Comparison of ENCODE assay signal across 8 mouse cellular contexts in the genomic region with DNA sequence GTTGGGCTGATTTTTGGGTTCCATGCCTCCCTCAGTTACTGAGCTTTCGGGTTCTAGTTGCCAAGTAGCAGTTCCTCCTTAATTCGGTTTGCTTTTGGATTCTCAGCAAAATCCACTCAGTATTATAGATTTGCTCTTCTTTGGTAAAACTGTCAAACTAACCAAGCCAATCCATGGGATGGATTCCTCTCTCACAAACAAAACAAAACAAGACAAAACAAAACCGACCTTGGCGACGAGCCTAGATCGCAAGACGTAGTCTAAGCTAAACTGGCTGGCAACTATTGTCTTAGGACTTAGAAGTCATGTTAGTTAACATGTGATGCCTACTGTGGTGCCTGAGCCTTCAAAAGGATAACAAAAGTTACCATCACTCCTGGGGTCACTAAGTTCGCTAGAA. TPM values are rescaled to one million over a fixed set of nuclear protein-coding genes. Genes with fewer than 3 reads are reported as not detected.
DNase-seq lines count a peak whose midpoint lies in the region; ATAC-seq and TF ChIP-seq lines count a peak whose summit lies in the region.

No protein-coding gene starts in this region.

- TF ChIP-seq CTCF in cortical plate, adult 2 months (IDR thresholded peaks at IDR 0.05; ENCODE audit: extremely low read depth, insufficient read depth, low read length), result no peak

- 83% methylated on average over 8 of the region's 8 CpGs for WGBS in kidney, embryonic 14.5 days
- 79% methylated on average over 8 of the region's 8 CpGs for WGBS in hindbrain, embryonic 16.5 days
- 85% methylated on average over 8 of the region's 8 CpGs for WGBS in midbrain, embryonic 15.5 days

- no peak for DNase-seq in kidney, postnatal 36 days
- no peak for DNase-seq in retina, embryonic 14.5 days (ENCODE audit: low spot score)
- no peak for DNase-seq in B cell, adult 2 months

- 0 out of 2 replicates have a peak overlapping the region, but pooled peaks have one; percentile 84 for H3K9ac ChIP-seq in kidney, embryonic 14.5 days (ENCODE audit: low read depth, low read length)
- H3K9ac ChIP-seq in hindbrain, embryonic 16.5 days (ENCODE audit: low read depth, low read length), result no peak overlapping the region
- no peak overlapping the region for H3K9ac ChIP-seq in midbrain, embryonic 15.5 days

- H3K9me3 ChIP-seq in kidney, embryonic 14.5 days (ENCODE audit: control insufficient read depth, low read length), result no peaks in the 10 kb centered on the region
- no peaks in the 10 kb centered on the region for H3K9me3 ChIP-seq in hindbrain, embryonic 16.5 days (ENCODE audit: control insufficient read depth, low read length)
- H3K9me3 ChIP-seq in midbrain, embryonic 15.5 days, result no peaks in the 10 kb centered on the region

- H3K4me1 ChIP-seq in kidney, embryonic 14.5 days (ENCODE audit: control insufficient read depth, insufficient read depth, low read length), result peaks cover 15% of the 10 kb centered on the region; the same call in 1 of the 2 replicates
- no peaks in the 10 kb centered on the region for H3K4me1 ChIP-seq in cortical plate, adult 2 months (ENCODE audit: control insufficient read depth, insufficient read depth, low read length)
- peaks cover 17% of the 10 kb centered on the region for H3K4me1 ChIP-seq in hindbrain, embryonic 16.5 days (ENCODE audit: control insufficient read depth, insufficient read depth, low read depth, low read length)
- peaks cover 20% of the 10 kb centered on the region for H3K4me1 ChIP-seq in midbrain, embryonic 15.5 days

- H3K27ac ChIP-seq in kidney, embryonic 14.5 days (ENCODE audit: low read depth, low read length), result peak overlapping the region; percentile 71
- peak overlapping the region; percentile 71 for H3K27ac ChIP-seq in cortical plate, adult 2 months (ENCODE audit: insufficient read depth, low read length)
- peak overlapping the region; percentile 98 for H3K27ac ChIP-seq in hindbrain, embryonic 16.5 days (ENCODE audit: low read depth, low read length)
- peak overlapping the region; percentile 92 for H3K27ac ChIP-seq in midbrain, embryonic 15.5 days

- H3K4me2 ChIP-seq in kidney, embryonic 14.5 days (replicated peaks; ENCODE audit: low read depth, low read length), result peak overlapping the region; percentile 49
- peak overlapping the region; percentile 66 for H3K4me2 ChIP-seq in hindbrain, embryonic 16.5 days (ENCODE audit: low read length)
- H3K4me2 ChIP-seq in midbrain, embryonic 15.5 days, result peak overlapping the region; percentile 46

- H3K27me3 ChIP-seq in kidney, embryonic 14.5 days (ENCODE audit: control insufficient read depth, insufficient read depth, low read length), result no peaks in the 10 kb centered on the region
- H3K27me3 ChIP-seq in hindbrain, embryonic 16.5 days (replicated peaks; ENCODE audit: control insufficient read depth, insufficient read depth, low read length), result no peaks in the 10 kb centered on the region
- no peaks in the 10 kb centered on the region for H3K27me3 ChIP-seq in midbrain, embryonic 15.5 days (replicated peaks)

- ATAC-seq in kidney, embryonic 14.5 days (ENCODE audit: low FRiP score, low TSS enrichment), result no peak
- no peak for ATAC-seq in hindbrain, embryonic 16.5 days
- ATAC-seq in midbrain, embryonic 15.5 days (replicated peaks), result no peak
- ATAC-seq in cerebellum, adult (ENCODE audit: insufficient number of reproducible peaks, low FRiP score, low TSS enrichment), result no peak

- H3K36me3 ChIP-seq in kidney, embryonic 14.5 days (ENCODE audit: control insufficient read depth, insufficient read depth, low read length), result no peaks in the 10 kb centered on the region
- H3K36me3 ChIP-seq in hindbrain, embryonic 16.5 days (ENCODE audit: control insufficient read depth, insufficient read depth, low read length), result no peaks in the 10 kb centered on the region
- no peaks in the 10 kb centered on the region for H3K36me3 ChIP-seq in midbrain, embryonic 15.5 days (replicated peaks)

- 0 out of 2 replicates have a peak, but pooled peaks have one; percentile 0 for TF ChIP-seq POLR2A in cortical plate, adult 2 months (IDR thresholded peaks at IDR 0.05; ENCODE audit: extremely low read depth, insufficient read depth, low read length)

- H3K4me3 ChIP-seq in kidney, embryonic 14.5 days (ENCODE audit: low read length), result peak overlapping the region; percentile 75
- H3K4me3 ChIP-seq in cortical plate, adult 2 months (ENCODE audit: insufficient read depth, low read length), result peak overlapping the region; percentile 41
- peak overlapping the region; percentile 68 for H3K4me3 ChIP-seq in hindbrain, embryonic 16.5 days (ENCODE audit: low read length)
- peak overlapping the region; percentile 50 for H3K4me3 ChIP-seq in midbrain, embryonic 15.5 days

RNA-seq across cellular contexts. Expression of gene 4931414P19Rik, which starts 2.1 kb away (rescaled TPM):
- 5.7 and 7.7 TPM in 2 replicates for polyA plus RNA-seq in kidney, embryonic 14.5 days (2014; fragmentation: Nextera tagmentation; extraction: Ambion mirVana)
- polyA plus RNA-seq in cortical plate, adult 2 months (2012; rRNA removed), result 5.2 and 5.8 TPM in 2 replicates
- polyA plus RNA-seq in hindbrain, embryonic 16.5 days (2015; fragmentation: Nextera tagmentation; extraction: Ambion mirVana), result 5.4 and 5.5 TPM in 2 replicates
- 6.7 and 9.0 TPM in 2 replicates for polyA plus RNA-seq in midbrain, embryonic 15.5 days (2015; fragmentation: Nextera tagmentation; extraction: Ambion mirVana)

RNA-seq across cellular contexts. Expression of gene Psmb5, which starts 14.1 kb away (rescaled TPM):
- 420 and 456 TPM in 2 replicates for polyA plus RNA-seq in kidney, embryonic 14.5 days (2014; fragmentation: Nextera tagmentation; extraction: Ambion mirVana)
- 181 and 197 TPM in 2 replicates for polyA plus RNA-seq in cortical plate, adult 2 months (2012; rRNA removed)
- polyA plus RNA-seq in hindbrain, embryonic 16.5 days (2015; fragmentation: Nextera tagmentation; extraction: Ambion mirVana), result 445 and 467 TPM in 2 replicates
- 445 and 463 TPM in 2 replicates for polyA plus RNA-seq in midbrain, embryonic 15.5 days (2015; fragmentation: Nextera tagmentation; extraction: Ambion mirVana)

RNA-seq across cellular contexts. Expression of gene Psmb11, which starts 17.5 kb away (rescaled TPM):
- polyA plus RNA-seq in kidney, embryonic 14.5 days (2014; fragmentation: Nextera tagmentation; extraction: Ambion mirVana), result not detected in 2 replicates
- polyA plus RNA-seq in cortical plate, adult 2 months (2012; rRNA removed), result 0.17 and 0.23 TPM in 2 replicates
- polyA plus RNA-seq in hindbrain, embryonic 16.5 days (2015; fragmentation: Nextera tagmentation; extraction: Ambion mirVana), result 0.16 and 0.37 TPM in 2 replicates
- polyA plus RNA-seq in midbrain, embryonic 15.5 days (2015; fragmentation: Nextera tagmentation; extraction: Ambion mirVana), result not detected in 2 replicates

RNA-seq across cellular contexts. Expression of gene Ajuba, which starts 26.3 kb away (rescaled TPM):
- polyA plus RNA-seq in kidney, embryonic 14.5 days (2014; fragmentation: Nextera tagmentation; extraction: Ambion mirVana), result 17.4 and 32.2 TPM in 2 replicates
- polyA plus RNA-seq in cortical plate, adult 2 months (2012; rRNA removed), result 2.3 and 3.0 TPM in 2 replicates
- polyA plus RNA-seq in hindbrain, embryonic 16.5 days (2015; fragmentation: Nextera tagmentation; extraction: Ambion mirVana), result 4.7 and 6.0 TPM in 2 replicates
- polyA plus RNA-seq in midbrain, embryonic 15.5 days (2015; fragmentation: Nextera tagmentation; extraction: Ambion mirVana), result 8.7 and 11.2 TPM in 2 replicates

RNA-seq across cellular contexts. Expression of gene Gm17606, which starts 37.1 kb away (rescaled TPM):
- not detected in 2 replicates for polyA plus RNA-seq in kidney, embryonic 14.5 days (2014; fragmentation: Nextera tagmentation; extraction: Ambion mirVana)
- not detected in 2 replicates for polyA plus RNA-seq in cortical plate, adult 2 months (2012; rRNA removed)
- not detected in 2 replicates for polyA plus RNA-seq in hindbrain, embryonic 16.5 days (2015; fragmentation: Nextera tagmentation; extraction: Ambion mirVana)
- polyA plus RNA-seq in midbrain, embryonic 15.5 days (2015; fragmentation: Nextera tagmentation; extraction: Ambion mirVana), result not detected in 2 replicates
